Mouse (Mus musculus): Measurements from ENCODE around the gene Pars2. TPM values are rescaled to one million over a fixed set of nuclear protein-coding genes. Genes with fewer than 3 reads are reported as not detected.

The Pars2 gene
- polyA plus RNA-seq, 1 experiment from 2014 or later = 16.0 TPM

DNA sequence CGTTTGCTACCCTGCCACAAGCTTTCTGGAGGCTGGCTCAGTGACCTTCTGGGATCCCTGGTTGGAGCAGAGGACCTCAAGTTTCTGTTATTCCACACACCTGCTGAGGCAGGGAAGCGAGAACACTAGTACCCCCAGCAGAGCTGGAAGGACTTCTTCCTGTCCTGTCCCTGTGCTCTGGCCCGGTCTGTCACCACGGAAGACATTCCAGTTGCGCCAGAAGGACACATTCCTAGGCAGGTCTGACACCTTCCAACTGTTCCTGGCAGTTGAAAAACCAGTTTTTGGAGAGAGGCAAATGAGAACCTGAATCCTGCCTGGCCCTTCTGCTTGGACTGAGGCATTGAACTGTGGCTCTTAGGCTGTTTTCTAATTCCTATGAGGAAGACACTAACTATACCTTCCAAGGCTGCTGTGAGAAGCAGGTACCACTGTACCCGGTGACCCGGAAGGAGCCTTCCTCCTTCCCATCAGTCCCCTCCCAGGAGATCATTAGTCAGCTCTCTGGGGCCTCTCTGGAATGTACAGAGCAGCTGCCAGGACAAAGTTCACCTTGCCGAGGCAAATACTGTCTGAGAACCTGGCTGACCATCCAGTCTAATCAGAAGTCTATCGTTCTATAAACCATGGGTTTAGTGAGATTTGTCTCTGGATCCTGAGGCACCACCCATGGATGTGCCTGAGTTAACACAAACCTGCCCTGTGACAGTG is 22.1 kb upstream of the Pars2 start:
- Histone ChIP-seq H3K9me3 (replicated peaks; ENCODE audit: control insufficient read depth, low read length) (no peaks in the 10 kb centered on the region), H3K27me3 (ENCODE audit: control insufficient read depth, insufficient read depth, low read length) (peaks cover 8% of the 10 kb centered on the region), H3K4me2 (ENCODE audit: low read depth, low read length) (no peak overlapping the region), H3K4me3 (ENCODE audit: low read depth, low read length) (no peak overlapping the region), H3K9ac (replicated peaks; ENCODE audit: low read length) (no peak overlapping the region), H3K36me3 (replicated peaks; ENCODE audit: control insufficient read depth, insufficient read depth, low read depth, low read length) (no peaks in the 10 kb centered on the region), H3K4me1 (ENCODE audit: control insufficient read depth, insufficient read depth, low read length) (no peaks in the 10 kb centered on the region), H3K27ac (replicated peaks; ENCODE audit: low read depth, low read length) (no peak overlapping the region)
- ATAC-seq (replicated peaks; ENCODE audit: insufficient number of reproducible peaks, low FRiP score, low TSS enrichment, low read depth) = no peak
- DNase-seq (ENCODE audit: low spot score) = no peak
- WGBS = 46% methylated on average over 9 of the region's 9 CpGs

GRCm38 (mm10) chr4:106629374-106629773 is 21.5 kb upstream of the Pars2 start:
- Histone ChIP-seq H3K27ac (replicated peaks; ENCODE audit: low read depth, low read length) (no peak overlapping the region), H3K4me2 (ENCODE audit: low read depth, low read length) (no peak overlapping the region), H3K9ac (replicated peaks; ENCODE audit: low read length) (no peak overlapping the region), H3K4me1 (ENCODE audit: control insufficient read depth, insufficient read depth, low read length) (no peaks in the 10 kb centered on the region), H3K36me3 (replicated peaks; ENCODE audit: control insufficient read depth, insufficient read depth, low read depth, low read length) (no peaks in the 10 kb centered on the region), H3K27me3 (ENCODE audit: control insufficient read depth, insufficient read depth, low read length) (peaks cover 3% of the 10 kb centered on the region), H3K4me3 (ENCODE audit: low read depth, low read length) (no peak overlapping the region), H3K9me3 (replicated peaks; ENCODE audit: control insufficient read depth, low read length) (no peaks in the 10 kb centered on the region)
- ATAC-seq (replicated peaks; ENCODE audit: insufficient number of reproducible peaks, low FRiP score, low TSS enrichment, low read depth) (no peak), DNase-seq (ENCODE audit: low spot score) (no peak)
- 69% methylated on average over 5 of the region's 5 CpGs for whole genome bisulfite sequencing

DNA sequence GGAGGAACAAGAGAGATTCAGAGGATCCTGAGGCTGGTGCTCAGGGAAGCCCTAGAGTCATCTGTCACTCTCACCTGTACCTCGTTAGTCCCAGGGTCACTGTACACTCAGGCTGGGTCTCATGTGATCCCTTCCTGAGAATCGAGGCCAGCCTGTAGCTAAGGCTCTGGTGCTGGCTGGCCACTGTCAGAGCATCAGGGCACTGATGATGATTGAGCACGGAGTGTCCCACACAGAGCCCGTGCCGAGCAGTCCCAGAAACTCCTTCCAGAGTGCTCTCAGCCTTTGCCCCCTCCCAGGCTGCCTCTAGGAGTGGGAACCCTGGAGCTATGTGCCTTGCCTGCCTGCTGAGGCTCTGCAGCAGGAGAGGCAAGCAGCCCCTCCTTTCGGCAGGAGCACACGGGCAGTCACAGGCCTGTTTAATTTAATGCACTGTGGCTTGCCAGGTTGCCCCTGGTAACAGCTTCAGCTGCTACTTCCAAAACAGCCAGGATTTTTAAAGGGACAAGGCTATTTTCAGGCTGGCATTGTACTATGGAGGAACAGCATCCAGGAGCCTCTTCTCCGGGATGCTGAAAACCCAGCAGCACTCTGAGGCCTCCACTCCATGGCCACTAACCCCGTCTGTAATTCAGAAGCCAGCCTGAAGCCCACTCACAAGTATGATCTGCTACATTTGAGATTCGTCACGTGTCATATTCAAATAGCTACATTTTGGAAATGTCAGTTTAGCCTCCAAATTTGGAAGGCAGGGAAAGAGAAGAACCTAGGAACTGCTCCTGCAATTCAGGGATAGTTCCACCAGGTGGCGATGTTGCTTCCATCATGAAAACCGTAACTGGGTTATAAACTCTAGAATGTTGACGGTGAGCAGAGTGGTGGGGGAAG is 20.3 kb upstream of the Pars2 start:
- no peak overlapping the region for H3K4me2 ChIP-seq (ENCODE audit: low read depth, low read length)
- H3K9me3 ChIP-seq (replicated peaks; ENCODE audit: control insufficient read depth, low read length) = no peaks in the 10 kb centered on the region
- DNase-seq (ENCODE audit: low spot score) (peak; percentile 81), ATAC-seq (replicated peaks; ENCODE audit: insufficient number of reproducible peaks, low FRiP score, low TSS enrichment, low read depth) (peak; percentile 60)
- no peaks in the 10 kb centered on the region for H3K36me3 ChIP-seq (replicated peaks; ENCODE audit: control insufficient read depth, insufficient read depth, low read depth, low read length)
- no peak overlapping the region for H3K27ac ChIP-seq (replicated peaks; ENCODE audit: low read depth, low read length)
- H3K4me1 ChIP-seq (ENCODE audit: control insufficient read depth, insufficient read depth, low read length) = no peaks in the 10 kb centered on the region
- no peak overlapping the region; the same call in 1 of the 2 replicates for H3K9ac ChIP-seq (replicated peaks; ENCODE audit: low read length)
- no peaks in the 10 kb centered on the region; the same call in 1 of the 2 replicates for H3K27me3 ChIP-seq (ENCODE audit: control insufficient read depth, insufficient read depth, low read length)
- WGBS = 23% methylated on average over 14 of the region's 14 CpGs
- H3K4me3 ChIP-seq (ENCODE audit: low read depth, low read length) = no peak overlapping the region

DNA sequence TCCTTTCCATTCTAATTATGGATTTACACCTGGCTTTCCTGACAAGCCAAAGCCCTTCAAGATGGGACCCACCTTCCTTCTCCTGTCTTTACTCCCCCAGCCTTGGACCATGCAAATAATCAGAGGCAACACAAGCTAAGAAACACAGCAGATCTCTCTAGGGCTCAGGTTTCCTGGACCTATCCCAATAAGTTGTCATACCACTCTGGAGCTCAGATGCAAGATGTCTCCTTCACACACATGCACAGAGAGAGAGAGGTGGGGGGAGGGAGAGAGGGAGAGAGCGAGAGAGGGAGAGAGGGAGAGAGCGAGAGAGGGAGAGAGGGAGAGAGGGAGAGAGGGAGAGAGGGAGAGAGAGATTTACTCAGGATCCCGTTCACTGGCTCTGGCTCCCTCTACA is 18.6 kb upstream of the Pars2 start:
- DNase-seq (ENCODE audit: low spot score) (no peak), ATAC-seq (replicated peaks; ENCODE audit: insufficient number of reproducible peaks, low FRiP score, low TSS enrichment, low read depth) (no peak)
- no peak overlapping the region for H3K4me2 ChIP-seq (ENCODE audit: low read depth, low read length)
- WGBS = 75% methylated on average over 1 of the region's 3 CpGs
- no peak overlapping the region for H3K4me3 ChIP-seq (ENCODE audit: low read depth, low read length)
- no peak overlapping the region for H3K9ac ChIP-seq (replicated peaks; ENCODE audit: low read length)
- H3K36me3 ChIP-seq (replicated peaks; ENCODE audit: control insufficient read depth, insufficient read depth, low read depth, low read length) = no peaks in the 10 kb centered on the region
- H3K27ac ChIP-seq (replicated peaks; ENCODE audit: low read depth, low read length) = no peak overlapping the region
- H3K4me1 ChIP-seq (ENCODE audit: control insufficient read depth, insufficient read depth, low read length) = no peaks in the 10 kb centered on the region
- H3K27me3 ChIP-seq (ENCODE audit: control insufficient read depth, insufficient read depth, low read length) = no peaks in the 10 kb centered on the region; the same call in 1 of the 2 replicates
- H3K9me3 ChIP-seq (replicated peaks; ENCODE audit: control insufficient read depth, low read length) = no peaks in the 10 kb centered on the region

DNA sequence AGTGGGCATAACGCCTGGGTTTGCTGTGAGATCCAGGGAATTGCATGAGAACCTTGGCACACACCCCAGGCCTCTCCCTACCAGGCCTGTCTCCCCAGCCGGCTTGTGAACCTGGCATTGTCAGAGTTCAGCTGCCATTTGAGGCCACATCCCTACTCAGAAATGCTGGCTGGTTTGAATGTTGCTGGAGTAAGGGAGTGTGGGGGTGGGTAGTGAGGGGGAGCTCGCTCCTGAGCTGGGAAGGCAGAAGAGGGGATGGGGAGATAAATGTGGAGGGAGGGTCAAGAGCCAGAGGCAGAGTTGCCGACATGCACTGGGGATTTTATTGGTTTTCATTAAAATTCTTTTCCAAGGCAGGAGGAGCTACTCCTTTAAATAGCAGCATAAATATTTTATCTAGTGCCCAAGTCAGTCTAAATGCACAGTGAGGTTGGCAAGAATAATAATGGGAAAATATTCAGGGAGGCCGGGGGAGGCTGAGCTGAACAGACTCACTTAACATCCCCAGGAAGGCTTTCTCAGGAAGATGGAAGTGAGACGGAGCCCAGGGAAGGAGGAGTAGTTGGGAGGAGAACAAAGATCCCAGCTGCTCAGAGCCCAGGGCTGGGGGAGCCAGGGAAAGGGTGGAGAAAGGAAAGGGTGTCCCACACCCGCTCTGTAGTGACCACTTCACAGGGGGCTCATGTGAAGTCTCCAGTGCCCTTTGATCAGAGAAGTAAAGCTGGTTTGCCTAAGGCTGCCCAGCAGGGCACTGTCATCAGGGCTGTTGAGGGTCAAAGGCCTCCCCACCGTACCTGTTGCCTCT is 17.4 kb upstream of the Pars2 start:
- ATAC-seq (replicated peaks; ENCODE audit: insufficient number of reproducible peaks, low FRiP score, low TSS enrichment, low read depth) (no peak), DNase-seq (ENCODE audit: low spot score) (no peak)
- H3K4me1 ChIP-seq (ENCODE audit: control insufficient read depth, insufficient read depth, low read length) = no peaks in the 10 kb centered on the region
- H3K36me3 ChIP-seq (replicated peaks; ENCODE audit: control insufficient read depth, insufficient read depth, low read depth, low read length) = no peaks in the 10 kb centered on the region
- H3K9ac ChIP-seq (replicated peaks; ENCODE audit: low read length) = no peak overlapping the region
- no peaks in the 10 kb centered on the region for H3K27me3 ChIP-seq (ENCODE audit: control insufficient read depth, insufficient read depth, low read length)
- WGBS = 32% methylated on average over 8 of the region's 8 CpGs
- H3K4me2 ChIP-seq (ENCODE audit: low read depth, low read length) = no peak overlapping the region
- H3K4me3 ChIP-seq (ENCODE audit: low read depth, low read length) = no peak overlapping the region
- no peaks in the 10 kb centered on the region for H3K9me3 ChIP-seq (replicated peaks; ENCODE audit: control insufficient read depth, low read length)
- H3K27ac ChIP-seq (replicated peaks; ENCODE audit: low read depth, low read length) = no peak overlapping the region

- Histone ChIP-seq H3K4me1 (ENCODE audit: control insufficient read depth, insufficient read depth, low read length) (no peaks in the 10 kb centered on the region), H3K9ac (replicated peaks; ENCODE audit: low read length) (no peak overlapping the region), H3K9me3 (replicated peaks; ENCODE audit: control insufficient read depth, low read length) (no peaks in the 10 kb centered on the region), H3K27ac (replicated peaks; ENCODE audit: low read depth, low read length) (no peak overlapping the region), H3K4me2 (ENCODE audit: low read depth, low read length) (no peak overlapping the region), H3K4me3 (ENCODE audit: low read depth, low read length) (no peak overlapping the region), H3K27me3 (ENCODE audit: control insufficient read depth, insufficient read depth, low read length) (no peaks in the 10 kb centered on the region), H3K36me3 (replicated peaks; ENCODE audit: control insufficient read depth, insufficient read depth, low read depth, low read length) (no peaks in the 10 kb centered on the region)
- WGBS = 50% methylated on average over 9 of the region's 9 CpGs
- ATAC-seq (replicated peaks; ENCODE audit: insufficient number of reproducible peaks, low FRiP score, low TSS enrichment, low read depth) (no peak), DNase-seq (ENCODE audit: low spot score) (no peak)
Observed at GRCm38 (mm10) chr4:106634086-106634479, 16.8 kb upstream of the Pars2 start.

- H3K36me3 ChIP-seq (replicated peaks; ENCODE audit: control insufficient read depth, insufficient read depth, low read depth, low read length) = no peaks in the 10 kb centered on the region
- no peaks in the 10 kb centered on the region for H3K27me3 ChIP-seq (ENCODE audit: control insufficient read depth, insufficient read depth, low read length)
- no peak overlapping the region for H3K4me2 ChIP-seq (ENCODE audit: low read depth, low read length)
- WGBS = 45% methylated on average over 8 of the region's 8 CpGs
- no peaks in the 10 kb centered on the region for H3K9me3 ChIP-seq (replicated peaks; ENCODE audit: control insufficient read depth, low read length)
- no peak overlapping the region for H3K4me3 ChIP-seq (ENCODE audit: low read depth, low read length)
- ATAC-seq (replicated peaks; ENCODE audit: insufficient number of reproducible peaks, low FRiP score, low TSS enrichment, low read depth) = no peak
- no peaks in the 10 kb centered on the region for H3K4me1 ChIP-seq (ENCODE audit: control insufficient read depth, insufficient read depth, low read length)
- no peak for DNase-seq (ENCODE audit: low spot score)
- no peak overlapping the region for H3K9ac ChIP-seq (replicated peaks; ENCODE audit: low read length)
- no peak overlapping the region for H3K27ac ChIP-seq (replicated peaks; ENCODE audit: low read depth, low read length)
Observed at GRCm38 (mm10) chr4:106643483-106644217, 7.2 kb upstream of the Pars2 start.

All from embryonic facial prominence, embryonic 11.5 days (tissue).